Mouse (Mus musculus) embryonic facial prominence, embryonic 11.5 days (tissue): ENCODE measurements at regions not wholly inside any gene's neighbourhood (a gene's known extent, or its start where the extent isn't known, plus 50 kb on each side); places are given as distances from the start of the nearest gene placed in this dataset.

Source experiments
- ATAC-seq: fragments of 200-750 bp; cut with Nextera tagmentation; replicated peaks from 2 replicates; pipeline ENCODE4 v1.8.0; 2017; ENCODE audit warnings: low read depth; ENCODE audit not compliant: insufficient number of reproducible peaks, low FRiP score, low TSS enrichment
- DNase-seq: peaks from one replicate; pipeline ENCODE4 v3.0.0-alpha.2; 2015; ENCODE audit warnings: low spot score
- H3K27ac ChIP-seq: fragments of 300-500 bp; sonication (generic); replicated peaks from 2 replicates; pipeline ENCODE4 v1.5.1; 2014; ENCODE audit warnings: mild to moderate bottlenecking, low read depth, low read length, control low read depth
- H3K27me3 ChIP-seq: fragments of 300-500 bp; sonication (generic); 2 replicates; pipeline ENCODE4 v1.6.1; 2014; ENCODE audit warnings: mild to moderate bottlenecking, low read length, moderate library complexity, mixed read lengths; ENCODE audit not compliant: control insufficient read depth, insufficient read depth
- H3K36me3 ChIP-seq: fragments of 300-500 bp; sonication (generic); replicated peaks from 2 replicates; pipeline ENCODE4 v1.6.1; 2014; ENCODE audit warnings: low read depth, mild to moderate bottlenecking, low read length, moderate library complexity, mixed read lengths; ENCODE audit not compliant: control insufficient read depth, insufficient read depth
- H3K4me1 ChIP-seq: fragments of 300-500 bp; sonication (generic); 2 replicates; pipeline ENCODE4 v1.6.1; 2014; ENCODE audit warnings: low read length, mixed read lengths; ENCODE audit not compliant: control insufficient read depth, insufficient read depth
- H3K4me2 ChIP-seq: fragments of 300-500 bp; sonication (generic); 2 replicates; pipeline ENCODE4 v1.6.1; 2014; ENCODE audit warnings: low read depth, mild to moderate bottlenecking, control low read depth, low read length, moderate library complexity
- H3K4me3 ChIP-seq: fragments of 300-500 bp; sonication (generic); 2 replicates; pipeline ENCODE4 v1.5.1; 2014; ENCODE audit warnings: low read depth, low read length, control low read depth
- H3K9ac ChIP-seq: fragments of 300-500 bp; sonication (generic); replicated peaks from 2 replicates; pipeline ENCODE4 v1.6.1; 2014; ENCODE audit warnings: mild to moderate bottlenecking, control low read depth, low read length
- H3K9me3 ChIP-seq: fragments of 300-500 bp; sonication (generic); replicated peaks from 2 replicates; pipeline ENCODE4 v1.6.1; 2016; ENCODE audit warnings: mild to moderate bottlenecking, low read length, inconsistent platforms, mixed read lengths; ENCODE audit not compliant: control insufficient read depth
- WGBS: fragments of 180-500 bp; shearing (Covaris S2); extraction: QIAGEN DNeasy Blood & Tissue Kit; methylation state at CpG from one replicate; pipeline ENCODE4 v1.1.7; 2014; 5-methylcytosine and 5-hydroxymethylcytosine counted together

DNA sequence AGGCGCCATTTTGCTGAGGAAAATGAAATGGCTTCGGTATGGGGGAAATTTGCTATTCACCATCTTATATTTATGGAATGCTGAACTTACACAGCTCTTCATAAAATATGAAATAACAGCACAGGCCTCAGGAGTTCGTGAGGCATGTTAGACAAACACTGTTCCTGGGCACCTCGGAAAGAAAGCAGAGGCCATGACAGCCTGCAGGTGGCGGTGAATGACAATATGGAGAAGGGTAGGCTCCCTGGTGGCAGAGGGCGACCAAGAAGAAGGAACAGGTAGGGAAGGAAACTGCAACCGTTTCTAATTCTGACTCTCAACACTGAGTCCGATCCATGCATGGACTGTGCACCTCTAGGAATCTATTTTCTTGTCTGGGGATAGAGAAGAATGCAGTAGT lies 553.6 kb upstream of the Tmpo start:
- DNase-seq (no peak), ATAC-seq (no peak)
- Histone ChIP-seq H3K9me3 (no peaks in the 10 kb centered on the region), H3K36me3 (no peaks in the 10 kb centered on the region), H3K9ac (no peak overlapping the region), H3K27ac (no peak overlapping the region), H3K4me1 (no peaks in the 10 kb centered on the region), H3K27me3 (no peaks in the 10 kb centered on the region), H3K4me2 (no peak overlapping the region), H3K4me3 (no peak overlapping the region)
- WGBS = 81% methylated on average over 8 of the region's 8 CpGs

DNA sequence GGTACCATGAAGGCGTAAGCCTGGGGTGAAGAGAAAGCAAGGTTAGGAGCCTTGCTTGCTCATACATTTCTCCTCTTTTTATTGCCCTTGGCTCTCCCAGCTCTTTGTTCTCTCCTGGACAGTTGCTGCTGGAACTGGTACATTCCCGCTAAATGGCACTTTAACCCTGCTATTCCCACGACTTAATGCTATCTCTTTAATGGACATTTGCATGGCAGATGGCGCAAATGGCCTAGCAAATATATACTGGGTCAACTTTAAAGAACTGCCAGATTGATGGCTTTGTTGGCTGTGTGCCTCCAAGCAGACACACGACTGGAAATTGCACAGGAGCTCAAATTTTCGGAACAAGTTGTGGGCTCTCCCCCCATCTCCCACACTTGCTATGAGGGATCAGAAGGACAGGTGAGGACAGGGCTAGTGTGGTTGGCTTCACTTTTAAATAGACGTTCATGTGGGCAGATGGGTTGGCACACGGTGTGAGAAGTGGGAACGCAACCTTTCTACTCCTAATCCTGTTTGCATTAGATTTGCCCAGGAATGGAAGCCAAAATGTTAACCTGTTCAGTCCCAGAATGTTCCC lies 551.0 kb upstream of the Tmpo start:
- no peak overlapping the region for H3K4me2 ChIP-seq
- no peak for DNase-seq
- no peaks in the 10 kb centered on the region for H3K36me3 ChIP-seq
- H3K9ac ChIP-seq = no peak overlapping the region
- ATAC-seq = no peak
- H3K27ac ChIP-seq = no peak overlapping the region
- H3K27me3 ChIP-seq = no peaks in the 10 kb centered on the region
- WGBS = 82% methylated on average over 9 of the region's 9 CpGs
- no peaks in the 10 kb centered on the region for H3K9me3 ChIP-seq
- no peak overlapping the region for H3K4me3 ChIP-seq
- no peaks in the 10 kb centered on the region for H3K4me1 ChIP-seq

DNA sequence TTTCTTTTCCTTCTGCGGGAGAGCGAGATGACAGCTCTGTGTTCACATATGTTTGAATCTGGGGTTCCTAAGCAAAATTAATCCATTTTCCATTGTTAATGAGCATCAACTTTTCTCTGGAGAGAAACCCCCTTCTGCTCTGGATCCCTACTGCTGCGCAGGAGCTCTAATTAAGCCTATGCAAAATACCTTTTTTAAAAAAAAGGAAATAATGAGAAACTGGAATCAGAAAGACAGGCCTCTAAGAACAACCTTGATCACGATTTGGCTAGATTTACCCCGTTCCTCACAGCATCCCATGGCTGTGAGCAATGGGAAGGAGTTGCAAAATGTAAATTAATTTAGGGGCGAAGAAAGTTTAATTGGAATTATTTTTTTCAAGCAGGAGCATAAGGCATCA lies 548.9 kb upstream of the Tmpo start:
- Histone ChIP-seq H3K9me3 (no peaks in the 10 kb centered on the region), H3K4me1 (no peaks in the 10 kb centered on the region), H3K4me2 (no peak overlapping the region), H3K4me3 (no peak overlapping the region), H3K9ac (no peak overlapping the region), H3K27ac (no peak overlapping the region), H3K27me3 (no peaks in the 10 kb centered on the region), H3K36me3 (no peaks in the 10 kb centered on the region)
- ATAC-seq (no peak), DNase-seq (no peak)
- WGBS = 84% methylated on average over 6 of the region's 6 CpGs

DNA sequence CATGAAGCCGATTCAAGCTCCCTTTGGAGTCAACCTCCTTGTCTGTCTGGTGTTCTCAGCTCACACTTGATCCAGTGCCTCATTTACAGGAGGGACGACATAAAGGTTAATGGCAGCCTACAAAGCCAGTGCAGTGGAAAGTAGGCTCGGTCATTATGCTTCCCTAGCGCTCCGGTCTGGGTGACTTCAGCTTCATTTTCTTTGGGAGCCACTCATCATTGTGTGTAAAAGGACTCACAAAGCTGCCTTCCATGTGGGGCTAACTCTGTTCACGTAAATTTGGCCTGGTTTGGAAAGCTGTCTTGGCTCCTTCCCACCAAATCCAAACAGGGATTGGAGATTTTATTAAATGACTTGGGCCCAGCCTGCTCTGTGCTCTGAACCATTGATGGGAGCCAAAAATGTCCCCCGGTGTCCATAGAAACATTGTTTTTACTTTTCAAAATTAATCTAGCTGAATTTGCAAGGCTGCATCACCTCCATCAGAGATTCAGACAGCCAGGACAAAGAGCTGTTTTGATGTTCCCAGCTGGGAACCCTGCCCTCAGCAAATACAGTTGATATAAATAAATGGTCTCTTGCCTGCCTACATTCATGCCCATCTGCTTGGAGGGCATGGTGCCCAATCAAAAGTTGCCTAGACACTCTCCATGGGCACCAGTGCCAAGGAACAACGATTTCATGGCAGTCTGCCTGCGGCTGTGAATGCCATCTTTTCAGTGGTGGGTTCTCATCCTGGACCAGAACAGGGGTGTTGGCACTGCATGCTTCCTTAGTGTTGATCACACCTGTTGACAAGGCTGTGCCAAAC lies 538.7 kb upstream of the Tmpo start:
- no peaks in the 10 kb centered on the region for H3K36me3 ChIP-seq
- no peak for ATAC-seq
- H3K27me3 ChIP-seq = no peaks in the 10 kb centered on the region
- no peak overlapping the region for H3K9ac ChIP-seq
- WGBS = 89% methylated on average over 9 of the region's 9 CpGs
- no peaks in the 10 kb centered on the region for H3K9me3 ChIP-seq
- H3K27ac ChIP-seq = no peak overlapping the region
- H3K4me1 ChIP-seq = no peaks in the 10 kb centered on the region
- no peak overlapping the region for H3K4me2 ChIP-seq
- DNase-seq = no peak
- no peak overlapping the region for H3K4me3 ChIP-seq

DNA sequence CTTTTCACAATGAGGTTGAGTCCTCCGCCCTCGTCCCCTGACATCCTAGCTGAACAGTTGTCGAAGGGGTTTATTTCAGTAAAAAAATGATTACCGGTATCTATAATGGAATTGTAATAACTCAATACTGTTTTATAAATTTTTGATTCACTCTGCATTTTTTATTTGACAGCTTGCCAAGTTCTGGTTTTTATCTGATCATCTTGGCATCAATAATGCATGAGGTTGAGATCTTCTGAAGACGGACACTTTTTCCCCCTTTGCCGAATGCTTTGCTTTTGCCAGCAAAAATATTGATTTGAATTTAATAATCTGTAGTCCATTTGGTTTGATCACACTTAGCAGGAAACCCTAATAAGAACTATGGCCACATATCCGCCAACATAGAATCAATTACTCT lies 535.5 kb upstream of the Tmpo start:
- H3K4me2 ChIP-seq = no peak overlapping the region
- no peak overlapping the region for H3K9ac ChIP-seq
- no peak overlapping the region for H3K4me3 ChIP-seq
- no peak overlapping the region for H3K27ac ChIP-seq
- DNase-seq = no peak
- no peak for ATAC-seq
- 94% methylated on average over 7 of the region's 7 CpGs for WGBS
- no peaks in the 10 kb centered on the region for H3K36me3 ChIP-seq
- H3K9me3 ChIP-seq = no peaks in the 10 kb centered on the region
- no peaks in the 10 kb centered on the region for H3K4me1 ChIP-seq
- no peaks in the 10 kb centered on the region for H3K27me3 ChIP-seq

DNA sequence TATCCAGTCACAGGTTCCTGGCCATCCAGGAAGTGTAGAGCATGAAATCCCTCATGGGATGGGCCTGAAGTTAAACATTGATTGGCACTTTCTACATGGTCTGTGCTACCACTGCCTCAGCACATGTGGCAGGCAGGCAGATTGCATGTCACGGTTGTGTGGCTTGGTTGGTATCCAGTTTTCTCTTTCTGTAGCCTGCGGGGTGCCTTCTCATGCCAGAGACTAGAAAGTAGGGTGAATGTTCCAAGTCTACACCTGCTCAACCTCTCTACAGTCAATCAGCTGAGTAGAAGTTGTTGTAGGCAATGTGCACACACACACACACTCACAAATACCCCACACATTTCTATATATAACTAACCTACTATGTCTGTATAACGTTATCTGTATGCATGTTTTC lies 533.5 kb upstream of the Tmpo start:
- Histone ChIP-seq H3K27me3 (no peaks in the 10 kb centered on the region), H3K4me2 (no peak overlapping the region), H3K27ac (no peak overlapping the region), H3K9me3 (no peaks in the 10 kb centered on the region), H3K36me3 (no peaks in the 10 kb centered on the region), H3K4me3 (no peak overlapping the region), H3K4me1 (no peaks in the 10 kb centered on the region), H3K9ac (no peak overlapping the region)
- 91% methylated on average over 3 of the region's 3 CpGs for WGBS
- no peak for ATAC-seq
- DNase-seq = no peak

DNA sequence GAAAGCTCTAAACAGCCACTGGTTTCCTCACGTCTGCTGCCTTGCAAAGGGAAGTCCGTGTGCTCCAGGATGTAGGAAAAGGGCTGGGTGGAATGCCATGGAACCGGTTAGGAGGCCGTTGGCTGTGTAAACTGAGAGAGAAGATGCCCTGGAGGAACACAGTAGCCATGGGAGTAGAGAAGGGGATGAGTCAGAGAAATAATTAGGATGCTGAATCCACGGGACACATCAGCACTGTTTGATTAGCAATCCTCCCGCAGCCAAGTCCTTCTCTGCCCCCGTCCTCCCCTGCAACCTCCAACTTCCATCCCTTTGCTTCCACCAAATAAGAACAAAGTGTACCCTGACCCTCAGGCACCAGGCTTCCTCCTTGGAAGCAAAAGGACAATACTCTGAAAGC lies 532.4 kb upstream of the Tmpo start:
- 32% methylated on average over 7 of the region's 7 CpGs for WGBS
- no peaks in the 10 kb centered on the region for H3K27me3 ChIP-seq
- ATAC-seq (no peak), DNase-seq (no peak)
- H3K4me3 ChIP-seq = no peak overlapping the region
- H3K9me3 ChIP-seq = no peaks in the 10 kb centered on the region
- no peaks in the 10 kb centered on the region for H3K4me1 ChIP-seq
- H3K4me2 ChIP-seq = no peak overlapping the region
- no peak overlapping the region for H3K27ac ChIP-seq
- no peaks in the 10 kb centered on the region for H3K36me3 ChIP-seq
- no peak overlapping the region for H3K9ac ChIP-seq

DNA sequence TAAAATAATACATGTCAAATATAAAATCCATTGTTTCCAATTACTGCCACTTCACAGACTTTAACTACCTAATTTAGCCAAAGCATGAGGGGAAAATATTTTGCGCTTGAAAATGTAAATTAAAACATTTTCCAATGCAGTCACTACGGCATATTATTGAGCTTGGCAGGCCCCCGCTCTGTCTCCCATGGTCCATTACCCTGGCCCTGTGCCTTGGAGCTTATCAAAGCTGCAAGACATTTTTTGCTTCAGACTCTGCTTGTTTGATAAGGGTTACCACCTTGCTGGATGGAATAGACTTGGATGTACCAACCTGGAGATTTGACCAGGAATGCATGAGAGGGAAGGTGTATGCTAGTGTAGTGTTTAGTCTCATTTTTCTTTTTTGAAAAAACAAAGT lies 525.7 kb upstream of the Tmpo start:
- H3K27me3 ChIP-seq = no peaks in the 10 kb centered on the region
- H3K4me3 ChIP-seq = no peak overlapping the region
- no peak overlapping the region for H3K27ac ChIP-seq
- H3K4me2 ChIP-seq = no peak overlapping the region
- ATAC-seq (no peak), DNase-seq (no peak)
- no peaks in the 10 kb centered on the region for H3K36me3 ChIP-seq
- no peaks in the 10 kb centered on the region for H3K9me3 ChIP-seq
- no peaks in the 10 kb centered on the region for H3K4me1 ChIP-seq
- no peak overlapping the region for H3K9ac ChIP-seq
- 82% methylated on average over 3 of the region's 3 CpGs for WGBS
